Mouse (Mus musculus) testis, adult 2 months (tissue): ENCODE data around the gene Kank1. TPM values are rescaled to one million over a fixed set of nuclear protein-coding genes. Genes with fewer than 3 reads are reported as not detected.

Source experiments
- H3K27ac ChIP-seq: fragments of 200-500 bp; 2 replicates; pipeline ENCODE4 v1.5.1; 2012; ENCODE audit warnings: low read depth, low read length; ENCODE audit not compliant: control insufficient read depth, insufficient read depth
- H3K27me3 ChIP-seq: fragments of 200-500 bp; 2 replicates; pipeline ENCODE4 v1.6.1; 2012; ENCODE audit warnings: mild to moderate bottlenecking, low read length, moderate library complexity; ENCODE audit not compliant: control insufficient read depth, insufficient read depth
- H3K36me3 ChIP-seq: fragments of 200-500 bp; 2 replicates; pipeline ENCODE4 v1.6.1; 2012; ENCODE audit warnings: mild to moderate bottlenecking, low read length; ENCODE audit not compliant: control insufficient read depth, insufficient read depth
- H3K4me1 ChIP-seq: fragments of 200-500 bp; 2 replicates; pipeline ENCODE4 v1.6.1; 2012; ENCODE audit warnings: low read length; ENCODE audit not compliant: control insufficient read depth, insufficient read depth
- H3K4me3 ChIP-seq: fragments of 200-500 bp; 2 replicates; pipeline ENCODE4 v1.5.1; 2012; ENCODE audit warnings: low read depth, mild to moderate bottlenecking, low read length, moderate library complexity, mixed read lengths; ENCODE audit not compliant: control insufficient read depth
- CTCF ChIP-seq: fragments of 200-500 bp; IDR thresholded peaks from 2 replicates; pipeline ENCODE4 v1.5.1; 2012; ENCODE audit warnings: low read depth, mild to moderate bottlenecking, inconsistent platforms, low read length, moderate library complexity; ENCODE audit not compliant: control insufficient read depth, insufficient read depth, insufficient replicate concordance
- POLR2A ChIP-seq: fragments of 200-500 bp; IDR thresholded peaks from 2 replicates; pipeline ENCODE4 v1.6.1; 2012; ENCODE audit warnings: low read depth, mild to moderate bottlenecking, inconsistent platforms, low read length, moderate library complexity; ENCODE audit not compliant: control insufficient read depth
- polyA plus RNA-seq: library from polyadenylated mRNA; depleted of rRNA; stranded (reverse); fragments of >200 nt; gene quantifications from 2 replicates; pipeline ENCODE4 v1.2.3, GENCODE M21; 2012

The Kank1 gene
- polyA plus RNA-seq, 1 experiment: 11.0 TPM

GRCm38 (mm10) chr19:25311626-25312025 is 74.9 kb downstream of the Kank1 start:
- Histone ChIP-seq H3K4me3 (no peak overlapping the region), H3K36me3 (no peaks in the 10 kb centered on the region), H3K4me1 (no peaks in the 10 kb centered on the region; the same call in 1 of the 2 replicates), H3K27ac (0 out of 2 replicates have a peak overlapping the region, but pooled peaks have one; percentile 8), H3K27me3 (no peaks in the 10 kb centered on the region)
- no peak for TF ChIP-seq POLR2A
- TF ChIP-seq CTCF: no peak

DNA sequence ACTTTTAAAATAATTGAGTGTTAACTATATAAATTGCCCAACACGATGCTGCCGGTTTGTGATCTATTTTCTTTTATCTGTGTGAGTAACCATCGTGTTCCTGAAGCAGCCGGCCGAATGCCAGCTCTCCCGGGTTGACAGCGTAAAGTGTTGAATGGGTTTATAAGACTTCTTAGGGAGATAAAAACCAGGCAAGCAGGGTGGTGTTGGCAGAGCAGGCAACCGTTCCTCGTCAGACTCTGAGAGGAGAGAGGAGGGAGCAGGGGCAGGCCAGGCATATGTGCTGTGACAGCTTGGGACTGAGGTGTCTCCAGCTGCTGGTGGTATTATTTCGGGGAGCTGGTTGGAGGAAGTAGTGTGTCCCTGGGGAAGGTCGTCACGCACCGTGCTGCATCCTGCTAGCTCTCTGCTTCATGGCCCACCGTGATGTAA is 78.7 kb downstream of the Kank1 start:
- Histone ChIP-seq H3K27me3 (no peaks in the 10 kb centered on the region), H3K4me1 (no peaks in the 10 kb centered on the region; the same call in 1 of the 2 replicates), H3K4me3 (no peak overlapping the region), H3K36me3 (no peaks in the 10 kb centered on the region), H3K27ac (peak overlapping the region; percentile 80)
- TF ChIP-seq POLR2A: no peak
- TF ChIP-seq CTCF: no peak

DNA sequence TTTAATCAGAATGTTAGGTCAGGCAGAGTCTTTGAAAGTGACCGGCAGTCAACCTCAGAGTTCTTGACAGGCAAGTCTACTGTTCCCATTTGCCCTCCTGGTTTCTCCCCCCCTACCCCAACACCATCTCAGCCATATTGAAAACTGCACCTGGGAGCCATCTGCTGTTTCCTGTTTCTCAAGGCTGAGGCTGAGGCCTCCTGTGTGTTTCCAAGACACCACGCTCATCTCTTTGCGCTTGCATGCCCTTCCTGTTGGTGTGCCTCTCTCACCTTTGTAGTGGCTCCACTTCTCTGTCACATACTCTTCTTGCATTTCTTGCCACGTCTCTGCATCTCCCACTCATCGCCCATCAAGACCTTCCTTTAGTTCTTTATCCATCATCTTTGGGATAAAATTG is 79.2 kb downstream of the Kank1 start:
- Histone ChIP-seq H3K4me3 (no peak overlapping the region), H3K36me3 (no peaks in the 10 kb centered on the region), H3K27me3 (no peaks in the 10 kb centered on the region), H3K4me1 (no peaks in the 10 kb centered on the region; the same call in 1 of the 2 replicates), H3K27ac (no peak overlapping the region; the same call in 1 of the 2 replicates)
- no peak for TF ChIP-seq POLR2A
- TF ChIP-seq CTCF: no peak

- Histone ChIP-seq H3K27me3 (no peaks in the 10 kb centered on the region), H3K27ac (no peak overlapping the region), H3K36me3 (no peaks in the 10 kb centered on the region), H3K4me3 (no peak overlapping the region), H3K4me1 (no peaks in the 10 kb centered on the region)
- TF ChIP-seq CTCF: no peak
- no peak for TF ChIP-seq POLR2A
These were observed 87.5 kb downstream of the Kank1 start for GRCm38 (mm10) chr19:25324265-25324664.

GRCm38 (mm10) chr19:25325113-25326001 is 88.6 kb downstream of the Kank1 start:
- Histone ChIP-seq H3K27me3 (no peaks in the 10 kb centered on the region), H3K36me3 (no peaks in the 10 kb centered on the region), H3K27ac (no peak overlapping the region), H3K4me3 (no peak overlapping the region), H3K4me1 (no peaks in the 10 kb centered on the region)
- TF ChIP-seq POLR2A (no peak), CTCF (no peak)

DNA sequence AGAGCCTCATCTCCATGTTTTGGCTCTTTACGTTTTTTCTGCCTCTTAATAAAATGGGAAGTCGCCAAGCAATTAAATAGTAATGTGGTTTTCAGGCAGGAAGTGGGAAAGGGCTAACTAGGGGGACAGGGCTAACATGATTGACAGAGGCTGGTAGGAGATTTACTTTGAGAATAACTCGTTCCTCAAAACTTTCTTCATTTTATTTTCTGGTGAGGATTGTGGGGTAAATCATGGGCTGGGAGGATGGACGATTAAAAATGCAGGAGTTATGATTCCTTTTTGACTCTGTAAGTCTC is 89.2 kb downstream of the Kank1 start:
- H3K36me3 ChIP-seq: no peaks in the 10 kb centered on the region
- no peak overlapping the region for H3K27ac ChIP-seq

GRCm38 (mm10) chr19:25327633-25328032 is 90.9 kb downstream of the Kank1 start:
- Histone ChIP-seq H3K4me3 (no peak overlapping the region), H3K27ac (no peak overlapping the region), H3K36me3 (no peaks in the 10 kb centered on the region), H3K27me3 (no peaks in the 10 kb centered on the region), H3K4me1 (no peaks in the 10 kb centered on the region)
- TF ChIP-seq CTCF: peak; percentile 58; the same call in 1 of the 2 replicates
- no peak for TF ChIP-seq POLR2A

More for the DNA sequence above, 89.2 kb downstream of the Kank1 start:
- no peak overlapping the region for H3K4me3 ChIP-seq
- TF ChIP-seq CTCF: no peak
- no peaks in the 10 kb centered on the region for H3K4me1 ChIP-seq
- H3K27me3 ChIP-seq: no peaks in the 10 kb centered on the region

DNA sequence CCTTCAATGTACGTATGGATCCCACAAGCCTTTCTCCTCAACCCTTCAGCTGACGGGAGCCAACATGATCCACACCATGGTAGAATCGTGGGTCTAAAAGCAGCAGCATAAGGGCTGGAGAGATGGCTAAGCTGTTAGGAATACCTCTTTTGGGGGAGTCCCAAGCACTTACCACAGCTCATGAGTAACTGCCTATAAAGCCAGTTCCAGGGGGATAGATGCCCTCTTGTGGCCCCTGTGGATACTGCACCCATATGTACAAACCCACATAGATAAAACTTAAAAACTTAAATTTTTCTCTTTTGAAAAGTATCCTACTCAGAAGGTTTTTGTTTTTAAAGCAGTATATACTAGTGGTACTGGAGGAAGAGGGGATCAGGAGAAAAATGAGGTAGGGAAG is 97.6 kb downstream of the Kank1 start:
- Histone ChIP-seq H3K36me3 (no peaks in the 10 kb centered on the region), H3K27me3 (no peaks in the 10 kb centered on the region), H3K4me1 (no peaks in the 10 kb centered on the region), H3K27ac (no peak overlapping the region), H3K4me3 (no peak overlapping the region)
- TF ChIP-seq POLR2A (no peak), CTCF (peak; percentile 24; the same call in 1 of the 2 replicates)
